Mouse (Mus musculus) midbrain, embryonic 12.5 days (tissue): ENCODE data around the gene 1500015O10Rik. TPM values are rescaled to one million over a fixed set of nuclear protein-coding genes. Genes with fewer than 3 reads are reported as not detected.

Source experiments
- ATAC-seq: fragments of 200-750 bp; cut with Nextera tagmentation; 2 replicates; pipeline ENCODE4 v1.8.0; 2017; ENCODE audit warnings: low read depth, moderate TSS enrichment, moderate library complexity; ENCODE audit not compliant: low FRiP score
- H3K27ac ChIP-seq: fragments of 300-500 bp; sonication (generic); replicated peaks from 2 replicates; pipeline ENCODE4 v1.5.1; 2016; ENCODE audit warnings: mild to moderate bottlenecking
- H3K27me3 ChIP-seq: fragments of 300-500 bp; sonication (generic); 2 replicates; pipeline ENCODE4 v1.6.1; 2016; ENCODE audit warnings: mild to moderate bottlenecking
- H3K36me3 ChIP-seq: fragments of 300-500 bp; sonication (generic); 2 replicates; pipeline ENCODE4 v1.6.1; 2016
- H3K4me1 ChIP-seq: fragments of 300-500 bp; sonication (generic); 2 replicates; pipeline ENCODE4 v1.6.1; 2016
- H3K4me2 ChIP-seq: fragments of 300-500 bp; sonication (generic); replicated peaks from 2 replicates; pipeline ENCODE4 v1.6.1; 2016; ENCODE audit warnings: mild to moderate bottlenecking, moderate library complexity
- H3K4me3 ChIP-seq: fragments of 300-500 bp; sonication (generic); 2 replicates; pipeline ENCODE4 v1.5.1; 2016; ENCODE audit warnings: mild to moderate bottlenecking
- H3K9ac ChIP-seq: fragments of 300-500 bp; sonication (generic); replicated peaks from 2 replicates; pipeline ENCODE4 v1.6.1; 2016; ENCODE audit warnings: mild to moderate bottlenecking, moderate library complexity
- H3K9me3 ChIP-seq: fragments of 300-500 bp; sonication (generic); 2 replicates; pipeline ENCODE4 v1.6.1; 2016; ENCODE audit warnings: mild to moderate bottlenecking
- WGBS: fragments of 180-500 bp; shearing (Covaris S2); methylation state at CpG from one replicate; pipeline ENCODE4 v1.1.7; 2016; 5-methylcytosine and 5-hydroxymethylcytosine counted together
- polyA plus RNA-seq: library from polyadenylated mRNA; unstranded; fragments of >200 nt; fragmentation: Nextera tagmentation; extraction: Ambion mirVana; gene quantifications from 2 replicates; pipeline ENCODE4 v1.2.1, GENCODE M21; 2016

The 1500015O10Rik gene
- polyA plus RNA-seq, 1 experiment from 2014 or later = 3.1 TPM

DNA sequence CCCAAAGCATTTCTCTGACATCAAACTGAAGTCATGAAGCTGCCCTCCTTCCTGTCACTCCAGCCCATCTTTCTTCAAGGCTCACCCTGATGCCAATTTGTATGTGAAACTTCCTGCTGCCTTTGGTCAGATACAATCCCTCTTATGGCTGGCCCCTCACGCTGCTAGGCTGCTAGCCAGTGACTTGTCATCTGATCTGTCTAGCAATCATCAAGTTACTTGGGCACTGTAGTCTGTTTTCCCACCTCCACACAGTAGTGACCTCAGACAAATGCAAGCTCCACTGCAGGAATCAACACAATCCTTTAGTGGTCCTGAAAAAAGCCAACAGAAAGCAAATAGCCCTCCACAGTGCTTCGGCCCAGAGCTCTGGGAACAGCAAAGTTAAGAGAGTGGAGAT lies 50.8 kb downstream of the 1500015O10Rik start:
- Histone ChIP-seq H3K27me3 (no peaks in the 10 kb centered on the region), H3K9me3 (no peaks in the 10 kb centered on the region), H3K4me1 (no peaks in the 10 kb centered on the region), H3K9ac (no peak overlapping the region), H3K4me2 (no peak overlapping the region), H3K36me3 (peaks cover 18% of the 10 kb centered on the region), H3K4me3 (no peak overlapping the region), H3K27ac (no peak overlapping the region)
- no peak for ATAC-seq
- 81% methylated on average over 2 of the region's 2 CpGs for WGBS

GRCm38 (mm10) chr1:43781672-43782071 lies 51.3 kb downstream of the 1500015O10Rik start:
- H3K9me3 ChIP-seq = no peaks in the 10 kb centered on the region
- H3K27me3 ChIP-seq = no peaks in the 10 kb centered on the region
- no peak for ATAC-seq
- no peak overlapping the region for H3K4me2 ChIP-seq
- no peak overlapping the region for H3K9ac ChIP-seq
- H3K4me1 ChIP-seq = no peaks in the 10 kb centered on the region
- no peak overlapping the region for H3K4me3 ChIP-seq
- WGBS = 86% methylated on average over 3 of the region's 3 CpGs
- H3K27ac ChIP-seq = no peak overlapping the region
- H3K36me3 ChIP-seq = peaks cover 22% of the 10 kb centered on the region

DNA sequence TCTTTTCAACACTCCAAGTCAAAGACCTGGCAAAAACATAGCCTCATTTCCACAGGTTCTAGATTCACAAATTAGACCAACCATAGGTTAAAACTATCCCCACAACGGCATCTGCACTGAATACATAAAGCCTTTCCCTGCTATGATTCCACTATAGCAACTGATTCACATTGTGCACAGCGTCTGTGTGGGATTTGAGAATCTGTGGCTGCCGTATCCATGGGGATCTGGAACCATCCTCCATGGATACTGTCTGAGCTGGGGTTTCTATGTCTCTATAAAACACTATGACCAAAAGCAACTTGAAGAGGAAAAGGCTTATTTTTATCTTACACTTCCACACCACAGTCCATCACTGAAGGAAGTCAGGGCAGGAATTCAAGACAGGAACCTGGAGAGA lies 52.3 kb downstream of the 1500015O10Rik start:
- ATAC-seq = no peak
- WGBS = 89% methylated on average over 3 of the region's 3 CpGs
- H3K4me1 ChIP-seq = no peaks in the 10 kb centered on the region
- peaks cover 28% of the 10 kb centered on the region for H3K36me3 ChIP-seq
- H3K9me3 ChIP-seq = no peaks in the 10 kb centered on the region
- H3K27me3 ChIP-seq = no peaks in the 10 kb centered on the region
- no peak overlapping the region for H3K9ac ChIP-seq
- no peak overlapping the region for H3K4me2 ChIP-seq
- no peak overlapping the region for H3K4me3 ChIP-seq
- no peak overlapping the region for H3K27ac ChIP-seq

DNA sequence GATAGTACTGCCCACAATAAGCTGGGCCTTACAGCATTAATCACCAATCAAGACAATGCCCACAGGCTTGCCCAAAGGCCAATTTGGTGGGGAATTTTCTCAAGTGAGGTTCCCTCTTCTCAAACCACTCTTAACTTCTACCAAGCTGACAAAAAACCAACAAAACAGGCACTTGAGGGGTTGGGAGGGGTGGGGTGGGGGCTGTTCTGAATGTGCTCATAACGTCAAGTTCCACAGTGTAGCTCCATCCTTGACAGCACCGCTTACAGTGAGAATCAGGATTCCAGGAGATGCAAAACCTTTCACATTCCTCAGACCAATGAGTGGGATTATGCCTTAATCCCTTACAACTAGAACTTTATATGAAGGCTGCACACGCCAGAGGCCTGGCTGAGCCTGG lies 52.8 kb downstream of the 1500015O10Rik start:
- ATAC-seq = no peak
- H3K4me3 ChIP-seq = no peak overlapping the region
- WGBS = 71% methylated on average over 3 of the region's 3 CpGs
- H3K4me2 ChIP-seq = no peak overlapping the region
- H3K36me3 ChIP-seq = peaks cover 28% of the 10 kb centered on the region
- no peaks in the 10 kb centered on the region for H3K27me3 ChIP-seq
- no peaks in the 10 kb centered on the region for H3K9me3 ChIP-seq
- H3K9ac ChIP-seq = no peak overlapping the region
- H3K4me1 ChIP-seq = no peaks in the 10 kb centered on the region
- H3K27ac ChIP-seq = no peak overlapping the region

DNA sequence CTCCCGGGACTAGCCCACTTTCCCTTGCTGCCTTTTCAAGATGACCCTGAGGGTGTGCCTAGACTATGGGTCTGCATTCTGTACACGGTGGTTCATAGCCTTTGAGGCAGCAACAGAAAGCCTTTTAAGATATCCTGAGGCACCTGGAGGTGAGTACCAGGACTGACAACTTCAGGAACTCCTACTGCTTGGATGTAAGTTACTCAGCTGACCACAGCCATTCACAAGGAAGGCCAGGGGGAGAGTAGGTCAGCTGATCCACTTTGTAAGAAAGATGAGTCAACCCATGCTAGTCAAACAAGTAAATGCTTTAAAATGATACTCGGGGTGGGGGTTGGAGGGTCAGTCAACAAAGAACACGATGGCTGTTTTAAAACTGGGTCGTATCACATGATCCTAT lies 54.9 kb downstream of the 1500015O10Rik start:
- no peak overlapping the region for H3K4me2 ChIP-seq
- H3K9me3 ChIP-seq = no peaks in the 10 kb centered on the region
- no peak overlapping the region for H3K9ac ChIP-seq
- ATAC-seq = no peak
- 92% methylated on average over 5 of the region's 5 CpGs for WGBS
- H3K27me3 ChIP-seq = no peaks in the 10 kb centered on the region
- H3K36me3 ChIP-seq = peaks cover 15% of the 10 kb centered on the region
- no peak overlapping the region for H3K4me3 ChIP-seq
- H3K4me1 ChIP-seq = no peaks in the 10 kb centered on the region
- H3K27ac ChIP-seq = no peak overlapping the region

DNA sequence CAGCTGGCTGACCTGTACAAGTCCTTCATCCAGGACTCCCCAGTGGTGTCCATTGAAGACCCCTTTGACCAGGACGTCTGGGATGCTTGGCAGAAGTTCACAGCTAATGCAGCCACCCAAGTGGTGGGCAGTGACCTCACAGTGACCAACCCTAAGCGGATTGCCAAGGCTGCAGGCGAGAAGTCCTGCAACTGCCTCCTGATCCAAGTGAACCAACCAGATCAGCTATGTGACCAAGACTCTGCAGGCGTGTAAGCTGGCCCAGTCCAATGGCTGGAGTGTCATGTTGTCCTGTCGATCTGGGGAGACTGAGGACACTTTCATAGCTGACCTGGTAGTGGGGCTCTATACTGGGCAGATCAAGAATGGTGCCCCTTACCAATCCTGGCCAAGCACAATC lies 56.3 kb downstream of the 1500015O10Rik start:
- no peaks in the 10 kb centered on the region for H3K9me3 ChIP-seq
- 90% methylated on average over 5 of the region's 5 CpGs for WGBS
- ATAC-seq = no peak

DNA sequence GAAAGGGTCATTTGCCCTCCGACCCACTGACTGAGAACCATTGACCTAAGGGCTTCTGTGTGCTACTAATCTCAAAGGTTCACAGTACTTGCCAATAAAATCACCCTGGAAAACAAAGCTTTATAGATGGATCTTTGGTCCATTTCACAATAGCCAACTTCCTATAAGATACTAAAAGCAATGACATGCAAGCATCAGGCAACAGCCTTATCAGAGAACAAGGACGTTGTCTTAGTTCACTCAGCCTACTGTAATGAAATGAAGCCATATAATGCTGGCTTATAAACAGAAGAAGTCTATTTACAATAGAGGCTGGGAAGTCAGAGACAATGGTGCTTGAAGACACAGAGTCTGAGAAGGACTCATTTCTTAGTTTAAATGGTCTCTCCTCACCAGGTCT lies 59.4 kb downstream of the 1500015O10Rik start:
- peaks cover 15% of the 10 kb centered on the region for H3K36me3 ChIP-seq
- H3K27me3 ChIP-seq = no peaks in the 10 kb centered on the region
- 89% methylated on average over 2 of the region's 2 CpGs for WGBS
- no peak overlapping the region for H3K9ac ChIP-seq
- H3K27ac ChIP-seq = no peak overlapping the region
- H3K4me3 ChIP-seq = no peak overlapping the region
- no peaks in the 10 kb centered on the region for H3K4me1 ChIP-seq
- ATAC-seq = no peak
- no peak overlapping the region for H3K4me2 ChIP-seq
- H3K9me3 ChIP-seq = no peaks in the 10 kb centered on the region

More for the DNA sequence above, 56.3 kb downstream of the 1500015O10Rik start:
- Histone ChIP-seq H3K4me3 (no peak overlapping the region), H3K9ac (no peak overlapping the region), H3K27me3 (no peaks in the 10 kb centered on the region), H3K27ac (no peak overlapping the region), H3K4me1 (no peaks in the 10 kb centered on the region), H3K4me2 (no peak overlapping the region), H3K36me3 (peaks cover 15% of the 10 kb centered on the region)

Other genes with a start within 250 kb of the 1500015O10Rik start
- 17.5 and 18.7 TPM in 2 replicates for gene Uxs1, start 97.2 kb downstream of the 1500015O10Rik start, polyA plus RNA-seq
- 69.4 and 73.5 TPM in 2 replicates for gene Tpp2, start 203.0 kb downstream of the 1500015O10Rik start, polyA plus RNA-seq